Mouse (Mus musculus): ENCODE results near the gene Gzmk.

DNA sequence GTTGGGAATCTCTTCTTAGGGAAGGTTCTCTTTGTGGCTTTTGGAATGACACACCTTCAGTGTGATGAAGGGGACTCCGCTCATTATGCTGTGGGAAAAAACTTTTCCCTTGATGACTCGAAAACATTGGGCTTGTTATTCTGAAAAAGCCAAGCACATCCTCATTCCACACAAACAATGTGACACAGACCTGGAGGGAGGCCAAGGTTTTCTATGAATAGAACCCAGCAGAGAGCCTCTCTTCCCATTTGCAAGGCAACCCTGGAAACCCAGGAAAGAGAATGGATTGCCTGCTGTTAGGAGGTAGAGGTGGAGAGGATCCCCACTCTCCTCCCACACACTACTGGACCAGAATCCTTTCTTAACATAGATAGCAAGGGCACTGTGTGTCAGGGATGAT, 1.6 kb downstream of the Gzmk start:
- TF ChIP-seq POLR2A (IDR thresholded peaks at IDR 0.05; ENCODE audit: low read depth, low read length), result no peak
- TF ChIP-seq CTCF (IDR thresholded peaks at IDR 0.05; ENCODE audit: extremely low read depth, insufficient read length, insufficient replicate concordance, low read depth, low read length), result no peak
